Mouse (Mus musculus): ENCODE data around the gene Zranb3.
A peak's percentile ranks its signal among the peaks of the same experiment; 100 is the strongest.
"Not testable (repeated sequence)": the region's sequence is repeated elsewhere in the genome, so short reads cannot be mapped to it uniquely, and the experiment has no call there.

Gene Zranb3

DNA sequence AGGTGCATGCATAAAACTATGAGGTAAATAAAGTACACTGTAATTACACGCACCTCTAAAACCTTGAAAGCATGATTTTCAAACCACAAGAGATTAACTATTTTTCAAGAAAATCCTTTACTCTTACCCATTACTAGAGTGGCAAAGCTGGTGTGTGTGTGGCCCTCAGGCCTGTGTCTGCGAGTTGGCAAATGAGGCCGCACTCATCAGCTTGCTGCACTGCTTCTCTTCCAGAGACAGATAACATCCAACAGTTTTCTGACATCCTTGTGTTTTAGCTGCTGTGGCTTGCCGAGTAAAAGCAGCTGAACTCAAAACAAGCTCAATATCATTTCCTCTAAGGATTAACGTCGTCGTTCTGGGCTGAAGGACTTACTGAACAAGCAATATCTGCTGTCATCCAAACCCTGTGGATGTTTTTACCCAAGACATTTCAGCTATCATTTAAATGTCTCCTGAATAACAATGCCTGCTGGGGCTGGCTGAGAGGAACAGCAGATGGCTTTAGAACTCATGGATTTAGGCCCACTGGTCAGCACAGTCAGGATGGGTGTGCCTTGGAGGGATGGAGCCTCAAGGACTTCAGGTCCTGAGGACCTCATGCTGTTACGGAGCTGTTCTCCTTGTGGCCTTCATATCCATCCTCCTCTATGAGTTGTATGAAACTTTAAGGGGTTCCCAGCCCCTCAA lies 42.0 kb downstream of the Zranb3 start:
- ATAC-seq (ENCODE audit: low TSS enrichment), result no peak

- no peak for ATAC-seq (ENCODE audit: low TSS enrichment)
Observed at GRCm38 (mm10) chr1:128058625-128059024, 44.2 kb downstream of the Zranb3 start.

DNA sequence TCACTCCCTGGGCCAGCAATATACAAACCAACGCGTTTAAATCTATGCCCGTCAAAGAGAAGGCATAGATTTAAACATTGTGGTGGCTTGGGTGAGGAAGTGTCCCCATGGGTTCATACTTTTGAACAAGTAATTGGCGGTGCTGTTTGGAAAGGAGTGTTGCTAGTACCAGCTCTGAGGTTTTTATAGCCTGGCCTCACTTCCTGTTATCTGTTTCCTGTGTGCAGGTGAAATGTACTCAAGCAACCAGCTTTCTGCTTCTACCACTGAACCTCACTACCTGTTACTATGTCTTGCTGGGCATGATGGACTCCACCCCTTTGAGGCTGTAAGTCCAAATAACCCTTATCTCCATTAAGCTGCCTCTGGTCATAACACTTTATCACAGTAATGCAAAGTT lies 45.6 kb downstream of the Zranb3 start:
- ATAC-seq (ENCODE audit: low TSS enrichment), result no peak

GRCm38 (mm10) chr1:128046920-128047319 lies 55.9 kb downstream of the Zranb3 start:
- peak; percentile 44; the same call in 1 of the 2 replicates for ATAC-seq (ENCODE audit: low TSS enrichment)

DNA sequence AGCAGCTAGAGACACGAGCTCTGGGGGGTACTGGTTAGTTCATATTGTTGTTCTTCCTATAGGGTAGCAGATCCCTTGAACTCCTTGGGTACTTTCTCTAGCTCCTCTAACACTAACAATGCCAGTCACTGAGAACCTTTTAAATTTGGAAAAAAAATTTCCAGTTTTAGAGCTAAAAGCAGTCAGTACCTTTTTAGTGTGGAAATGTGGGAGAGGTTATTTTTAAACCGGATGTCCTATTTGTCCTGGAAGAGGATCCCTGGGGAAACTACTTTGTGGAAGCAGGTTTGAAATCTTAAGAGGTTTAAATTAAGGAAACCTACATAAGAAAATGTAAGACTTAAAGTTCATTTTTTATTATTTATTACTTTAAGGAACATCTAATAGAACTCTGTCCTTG lies 56.4 kb downstream of the Zranb3 start:
- ATAC-seq (ENCODE audit: low TSS enrichment), result peak; percentile 81

GRCm38 (mm10) chr1:128044181-128044580 lies 58.7 kb downstream of the Zranb3 start:
- no peak for ATAC-seq (ENCODE audit: low TSS enrichment)

GRCm38 (mm10) chr1:128036296-128036695 lies 66.6 kb downstream of the Zranb3 start:
- no peak for ATAC-seq (ENCODE audit: low TSS enrichment)

- ATAC-seq (ENCODE audit: low TSS enrichment), result peak; percentile 75
Observed at GRCm38 (mm10) chr1:128032123-128032522, 70.7 kb downstream of the Zranb3 start.

DNA sequence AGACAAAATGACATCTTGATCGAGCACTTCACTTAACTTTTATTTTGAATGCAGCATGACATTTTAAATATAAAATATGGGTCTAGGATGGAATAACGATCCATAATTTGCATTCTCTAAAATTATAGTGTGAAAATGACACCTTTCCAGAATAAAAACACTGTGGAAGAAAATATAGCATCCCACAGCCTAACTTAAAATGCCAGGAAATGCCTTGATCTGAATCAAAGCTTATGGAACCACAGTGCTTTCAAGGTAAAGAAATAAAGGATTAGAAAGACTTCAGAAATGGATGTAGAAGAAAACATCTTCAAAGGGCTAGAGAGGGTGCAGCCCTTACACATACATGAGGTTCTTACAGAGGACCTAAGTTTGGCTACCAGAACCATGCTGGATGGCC lies 71.3 kb downstream of the Zranb3 start:
- ATAC-seq (ENCODE audit: low TSS enrichment), result peak; percentile 82

DNA sequence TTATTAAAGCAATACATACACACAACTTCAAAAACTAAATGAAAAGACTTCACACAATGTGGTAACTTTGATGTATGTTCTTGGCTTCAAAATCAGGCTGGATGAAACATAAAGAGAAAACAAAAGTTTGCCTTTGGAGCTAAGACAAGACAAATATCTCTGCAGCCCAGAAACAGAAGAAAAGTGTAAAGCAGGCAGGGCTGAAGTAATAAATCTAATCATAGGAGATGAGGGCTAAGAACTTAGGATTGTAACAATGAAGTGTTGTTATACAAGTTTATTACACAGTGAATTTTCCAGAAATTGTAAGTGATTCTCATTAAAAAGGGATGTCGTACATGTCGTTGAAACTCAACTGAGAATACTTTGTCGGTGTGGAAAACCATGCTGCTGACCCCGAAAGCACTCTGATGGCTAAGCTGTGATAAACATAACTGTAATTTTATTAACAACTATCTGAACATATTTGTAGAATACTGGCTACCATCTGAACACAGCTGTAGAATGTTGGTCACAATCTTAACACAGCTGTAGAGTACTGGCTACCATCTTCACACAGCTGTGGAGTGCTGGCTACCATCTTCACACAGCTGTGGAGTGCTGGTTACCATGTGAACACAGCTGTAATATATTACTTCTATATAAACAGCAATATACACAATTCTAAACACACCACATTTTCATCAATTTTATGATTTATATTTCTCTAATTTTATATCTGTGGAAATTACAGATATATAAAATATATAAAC lies 78.3 kb downstream of the Zranb3 start:
- no peak for ATAC-seq (ENCODE audit: low TSS enrichment)

GRCm38 (mm10) chr1:128020001-128020770 lies 82.7 kb downstream of the Zranb3 start:
- ATAC-seq (ENCODE audit: low TSS enrichment), result peak; percentile 91

DNA sequence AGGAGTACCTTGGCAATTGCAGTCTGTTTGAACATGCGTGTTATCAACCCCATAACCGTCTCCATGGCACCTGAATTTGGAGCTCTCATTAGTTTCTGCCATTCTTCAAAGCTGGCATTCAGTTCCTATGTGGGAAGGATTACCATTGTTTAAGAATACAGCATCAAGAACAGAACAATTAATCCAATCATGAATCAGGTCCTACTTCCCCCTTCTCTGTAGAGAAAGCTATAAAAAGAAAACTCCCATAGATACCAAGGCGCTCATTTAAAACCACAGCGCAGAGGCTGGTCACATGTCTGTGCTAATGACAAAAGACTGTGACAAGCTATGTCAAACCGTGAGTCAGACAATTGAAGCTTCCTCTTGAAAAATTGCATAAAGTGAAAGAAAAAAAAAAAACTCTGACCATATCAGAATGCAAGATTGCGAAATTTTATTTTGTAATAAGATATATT lies 86.8 kb downstream of the Zranb3 start:
- no peak for ATAC-seq (ENCODE audit: low TSS enrichment)

GRCm38 (mm10) chr1:128013698-128014386 lies 89.0 kb downstream of the Zranb3 start:
- ATAC-seq (ENCODE audit: low TSS enrichment), result peak; percentile 5; the same call in 1 of the 2 replicates

DNA sequence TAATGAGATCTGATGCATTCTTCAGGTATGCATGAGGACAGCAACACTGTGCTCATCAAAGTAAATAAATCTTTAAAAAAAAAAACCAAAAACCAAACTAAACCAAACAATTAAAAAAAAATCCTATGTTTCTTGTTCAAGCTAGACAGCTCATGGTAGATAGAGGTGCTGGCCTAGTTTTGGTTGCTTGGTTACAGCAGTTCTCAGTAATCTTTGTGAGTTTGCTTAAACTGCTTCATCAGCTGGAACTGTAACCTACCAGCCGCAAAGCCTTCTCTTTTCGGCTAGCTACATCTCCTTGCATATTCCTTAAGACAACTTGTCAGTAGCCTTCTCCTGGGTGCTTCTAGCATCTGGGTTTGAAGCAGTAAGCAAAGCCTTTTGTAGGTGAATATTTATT lies 93.1 kb downstream of the Zranb3 start:
- ATAC-seq (ENCODE audit: low TSS enrichment), result peak; percentile 86

DNA sequence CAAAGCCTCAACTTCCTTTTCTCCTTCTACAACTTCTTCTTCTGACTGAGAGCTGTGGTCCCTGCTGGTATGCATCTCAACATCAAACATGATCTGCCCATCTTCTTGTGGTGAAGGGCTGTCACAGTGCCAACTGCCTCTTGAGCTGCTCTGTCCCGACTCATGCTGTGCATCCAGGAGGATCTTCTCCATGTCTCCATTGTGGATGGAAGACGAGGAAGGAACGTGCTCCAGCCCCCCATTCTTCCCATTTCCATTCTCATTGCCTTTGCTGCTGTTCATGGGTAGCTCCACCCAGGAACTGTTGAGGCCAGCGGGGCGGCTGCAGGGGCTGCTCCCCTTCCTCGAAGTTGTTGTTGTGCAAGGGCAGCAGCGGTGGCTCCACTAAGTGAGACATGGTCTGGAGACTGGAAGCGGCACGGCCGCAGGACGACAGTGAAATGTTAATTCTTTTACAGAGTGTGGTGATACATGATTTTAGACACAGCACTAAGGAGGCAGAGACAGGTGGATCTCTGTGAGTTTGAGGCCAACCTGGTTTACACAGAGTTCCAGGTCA lies 96.7 kb downstream of the Zranb3 start:
- not testable (repeated sequence) for ATAC-seq (ENCODE audit: low TSS enrichment)

- ATAC-seq (ENCODE audit: low TSS enrichment), result no peak; the same call in 1 of the 2 replicates
Observed at GRCm38 (mm10) chr1:128004371-128004720, 98.5 kb downstream of the Zranb3 start.

DNA sequence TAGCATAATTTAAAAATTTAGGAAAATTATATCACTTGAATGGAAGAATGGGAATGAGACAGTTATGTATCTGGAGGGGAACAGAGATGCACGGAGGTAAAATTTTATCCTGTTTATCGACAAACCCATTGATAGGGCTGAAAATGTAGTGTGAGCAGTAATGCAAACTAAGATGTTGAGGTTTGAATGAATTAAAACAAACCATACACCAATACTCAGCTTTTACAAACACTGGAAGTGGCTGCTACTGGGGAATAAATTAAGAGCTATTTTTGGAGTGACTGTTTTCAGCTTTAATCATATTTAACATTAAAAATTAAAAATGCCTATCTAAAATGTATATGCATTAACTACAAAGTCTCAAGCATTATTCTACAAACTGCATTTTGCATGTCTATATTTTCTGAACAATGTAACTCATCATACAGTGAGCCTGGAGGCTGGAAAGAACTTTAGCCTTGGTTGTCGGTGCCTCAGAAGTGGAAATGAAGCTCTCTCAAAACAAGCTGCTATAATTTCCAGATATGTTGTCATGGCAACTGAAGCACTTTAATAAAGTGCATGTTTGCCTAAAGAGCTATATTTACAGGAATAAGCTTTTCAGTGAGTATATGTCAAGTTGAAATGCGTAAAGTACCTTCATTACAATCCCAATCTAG lies 99.0 kb downstream of the Zranb3 start:
- peak; percentile 73 for ATAC-seq (ENCODE audit: low TSS enrichment)

DNA sequence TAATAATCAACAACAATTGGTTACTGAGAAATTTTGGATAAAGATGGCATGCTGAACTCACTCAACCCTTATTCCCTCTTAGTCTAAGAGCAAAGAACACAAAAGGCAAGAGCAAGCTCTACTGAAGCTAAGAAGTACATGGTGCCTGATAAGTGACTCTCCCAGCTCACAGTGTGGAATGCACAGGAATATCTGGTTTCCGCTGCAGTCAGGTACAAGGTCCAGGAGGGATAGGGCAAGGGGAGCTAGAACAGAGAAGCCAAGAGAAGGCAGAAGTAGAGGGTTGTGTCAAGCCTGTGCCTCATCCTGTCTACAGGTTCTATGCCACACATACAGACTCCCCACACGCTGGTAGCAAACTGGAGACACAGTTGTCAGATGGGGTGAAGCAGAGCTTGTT lies 100.7 kb downstream of the Zranb3 start:
- ATAC-seq (ENCODE audit: low TSS enrichment), result no peak

DNA sequence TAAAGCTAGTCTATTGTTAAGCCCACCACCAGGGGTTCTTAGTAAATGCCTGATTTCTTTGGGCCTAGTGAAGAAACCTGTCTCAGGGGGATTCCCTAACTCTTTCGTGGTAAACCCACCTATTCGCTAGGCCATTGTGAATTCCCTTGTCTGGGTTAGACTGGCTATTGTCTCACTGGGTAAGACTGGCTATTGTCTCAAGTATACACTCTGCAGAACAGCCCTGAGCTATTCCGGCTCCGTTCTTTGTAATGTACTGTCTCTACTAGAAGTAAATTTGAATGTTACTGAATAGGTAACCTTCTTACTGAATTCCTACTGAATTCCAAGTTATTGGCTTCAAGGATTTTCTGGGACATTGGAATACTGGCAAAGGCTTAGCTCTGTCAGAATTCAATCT lies 101.9 kb downstream of the Zranb3 start:
- not testable (repeated sequence) for ATAC-seq (ENCODE audit: low TSS enrichment)

GRCm38 (mm10) chr1:127993892-127994291 lies 109.0 kb downstream of the Zranb3 start:
- peak; percentile 71 for ATAC-seq (ENCODE audit: low TSS enrichment)
